Mouse (Mus musculus) embryo, embryonic 10.5 days (tissue): Measurements from ENCODE around the gene Otof.

Source experiments
- DNase-seq: peaks from one replicate; pipeline ENCODE4 v3.0.0-alpha.2; 2015; ENCODE audit warnings: low spot score

Gene Otof

DNA sequence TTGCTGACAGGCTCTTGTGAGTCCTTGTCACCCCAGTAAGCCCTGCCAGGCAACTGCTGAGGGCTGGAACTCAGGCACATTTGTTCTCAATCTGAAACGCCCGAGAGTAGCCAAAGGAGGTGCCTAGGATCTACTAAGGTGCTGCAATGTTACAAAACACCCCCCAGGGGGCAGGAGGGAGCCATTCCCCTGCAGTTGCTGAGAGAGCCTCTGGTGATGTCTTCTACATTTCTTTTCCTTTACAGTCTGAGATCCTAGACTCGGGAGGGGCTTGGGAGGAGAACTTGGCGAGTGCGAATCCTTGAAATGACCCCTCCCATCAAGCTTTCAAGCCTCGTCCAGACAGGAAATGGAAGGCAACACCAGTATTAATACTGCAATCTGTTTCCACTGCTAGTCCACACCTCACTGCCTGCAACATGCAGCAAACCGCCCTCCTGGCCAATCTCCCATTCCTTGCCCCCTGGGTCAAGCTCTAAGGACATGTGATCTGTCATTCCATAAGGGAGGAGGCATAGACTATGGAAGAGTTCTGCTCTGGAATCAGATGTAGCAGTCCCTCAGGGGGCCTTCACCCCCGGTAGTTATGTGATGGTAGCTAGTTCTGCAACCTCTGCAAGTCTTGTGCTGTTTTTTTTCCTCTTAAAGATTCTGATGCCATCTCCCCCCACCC, 38.0 kb downstream of the Otof start:
- peak; percentile 76 for DNase-seq

DNA sequence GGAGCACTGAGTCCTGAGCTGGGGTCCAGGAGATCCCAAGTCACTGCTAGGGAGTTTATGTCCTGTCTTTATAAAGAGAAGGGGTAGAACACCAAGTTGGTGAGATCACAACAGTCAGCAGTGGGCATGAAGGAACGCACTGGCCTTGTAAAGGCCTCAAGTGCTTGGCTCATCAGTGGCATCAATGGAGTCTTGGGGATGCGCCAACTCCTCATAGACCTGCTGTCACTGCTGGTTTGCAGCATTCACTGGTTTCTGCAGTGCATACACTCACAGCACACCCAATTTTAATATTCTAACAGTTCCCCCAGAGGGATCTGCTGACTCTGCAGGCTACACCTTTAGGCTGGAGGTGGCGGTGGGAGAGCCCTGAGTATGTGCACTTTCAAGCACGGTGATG, 38.6 kb downstream of the Otof start:
- no peak for DNase-seq

DNA sequence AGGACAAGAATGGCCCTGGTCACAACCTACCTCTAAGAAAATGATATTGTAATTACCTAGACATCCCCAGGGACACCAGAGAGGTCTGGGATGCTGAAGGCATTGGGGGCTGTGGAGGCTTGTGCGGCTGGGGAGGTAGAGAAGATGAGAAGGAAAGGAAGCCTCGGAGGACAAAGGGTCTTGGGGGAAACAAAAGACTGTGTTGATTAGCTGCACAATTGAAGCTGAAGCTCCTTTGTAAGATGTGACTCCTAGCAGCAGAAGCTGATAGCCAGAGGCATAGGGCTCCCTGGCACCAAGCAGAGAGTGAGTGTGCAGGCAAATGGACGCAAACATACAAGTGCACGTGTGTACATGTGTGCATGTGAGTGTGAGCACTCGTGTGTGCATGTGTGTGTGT, 45.1 kb downstream of the Otof start:
- no peak for DNase-seq

- no peak for DNase-seq
Measured at GRCm38 (mm10) chr5:30415876-30416275, 45.9 kb downstream of the Otof start.

DNA sequence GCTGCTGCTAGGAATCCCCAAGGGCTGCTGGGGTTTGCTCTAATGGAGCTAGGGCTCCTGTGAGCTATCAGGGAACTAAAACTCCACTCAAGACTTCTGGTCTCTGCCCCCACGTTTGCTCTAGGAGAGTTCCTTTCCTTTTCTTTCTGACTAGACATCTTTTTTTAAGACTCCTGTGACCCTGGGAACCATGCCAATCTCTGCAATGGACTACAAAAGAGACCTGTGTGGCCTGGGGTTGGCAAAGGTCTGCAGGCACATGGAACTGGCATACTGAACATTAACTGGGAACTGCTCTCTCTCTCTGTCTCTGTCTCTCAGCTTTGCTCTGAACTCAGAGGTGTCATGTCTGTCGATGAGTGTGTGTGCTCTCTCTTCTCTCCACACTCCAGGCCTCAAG, 46.4 kb downstream of the Otof start:
- DNase-seq, result no peak

GRCm38 (mm10) chr5:30411524-30411923, 50.2 kb downstream of the Otof start:
- no peak for DNase-seq

DNA sequence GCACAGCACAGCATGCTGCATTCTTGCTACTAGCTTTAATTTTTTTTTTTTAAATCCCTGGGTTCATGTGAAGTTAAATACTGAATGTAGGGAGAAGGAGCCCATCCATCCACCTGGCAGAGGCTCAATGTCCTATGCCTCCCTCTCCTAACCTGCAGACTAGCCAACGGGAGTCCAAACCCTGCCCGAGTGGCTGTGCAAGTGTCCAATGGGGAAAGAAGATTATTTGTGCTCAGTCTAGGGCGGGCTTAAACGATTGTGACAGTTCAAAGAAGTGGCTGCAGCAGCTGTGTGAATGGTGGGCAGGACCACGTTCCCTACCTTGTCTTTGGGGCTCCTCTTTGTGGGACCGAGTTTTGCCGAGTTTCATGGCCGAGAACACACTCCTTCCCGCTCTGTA, 54.9 kb downstream of the Otof start:
- DNase-seq, result peak; percentile 46

DNA sequence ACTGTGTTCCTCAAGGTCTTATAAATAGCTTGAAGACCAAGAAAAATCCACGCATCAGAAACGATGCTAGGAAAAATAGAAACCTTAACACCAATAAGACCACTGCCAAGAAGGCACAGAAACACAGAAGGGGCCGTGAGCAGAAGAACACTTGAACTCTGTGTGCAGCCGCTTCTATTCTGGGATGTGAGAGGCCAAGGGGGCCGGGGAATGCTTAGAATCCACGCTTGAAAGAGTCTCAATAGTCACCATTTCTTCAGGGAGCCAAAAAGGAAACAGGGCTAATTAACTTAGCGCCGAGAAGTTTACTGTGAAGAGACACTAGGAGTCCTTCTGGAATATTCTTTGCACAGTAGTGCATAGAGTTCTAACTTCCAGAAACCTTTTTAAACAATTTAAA, 60.6 kb downstream of the Otof start:
- peak; percentile 70 for DNase-seq

GRCm38 (mm10) chr5:30400521-30400920, 61.2 kb downstream of the Otof start:
- no peak for DNase-seq

DNA sequence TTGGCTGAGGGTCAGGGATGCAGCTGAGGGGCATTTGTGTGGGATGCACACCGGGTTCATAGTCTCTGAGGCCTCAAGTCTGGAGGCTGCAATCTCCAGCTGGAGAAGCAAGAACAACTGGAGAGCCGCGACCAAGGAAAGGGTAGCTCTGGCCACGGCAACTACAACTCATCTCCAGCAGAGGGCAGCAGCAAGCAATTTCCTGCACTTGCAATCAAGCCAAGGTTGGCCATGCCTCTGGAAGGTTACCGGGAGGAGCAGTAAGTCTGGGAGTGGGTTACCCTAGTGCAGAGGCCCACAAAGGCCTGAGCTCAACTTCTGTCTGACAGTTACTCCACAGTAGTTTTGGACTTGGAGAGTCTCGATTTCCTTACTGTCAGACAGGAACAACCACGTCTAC, 70.3 kb downstream of the Otof start:
- peak; percentile 89 for DNase-seq

GRCm38 (mm10) chr5:30389836-30390235, 71.9 kb downstream of the Otof start:
- DNase-seq, result no peak

- no peak for DNase-seq
Measured at GRCm38 (mm10) chr5:30387726-30388125, 74.0 kb downstream of the Otof start.

GRCm38 (mm10) chr5:30382876-30383275, 78.9 kb downstream of the Otof start:
- peak; percentile 27 for DNase-seq

GRCm38 (mm10) chr5:30369426-30369825, 92.3 kb downstream of the Otof start:
- DNase-seq, result no peak

GRCm38 (mm10) chr5:30367405-30367804, 94.3 kb downstream of the Otof start:
- no peak for DNase-seq

- DNase-seq, result no peak
Measured at GRCm38 (mm10) chr5:30358436-30359099, 103.2 kb downstream of the Otof start.

DNA sequence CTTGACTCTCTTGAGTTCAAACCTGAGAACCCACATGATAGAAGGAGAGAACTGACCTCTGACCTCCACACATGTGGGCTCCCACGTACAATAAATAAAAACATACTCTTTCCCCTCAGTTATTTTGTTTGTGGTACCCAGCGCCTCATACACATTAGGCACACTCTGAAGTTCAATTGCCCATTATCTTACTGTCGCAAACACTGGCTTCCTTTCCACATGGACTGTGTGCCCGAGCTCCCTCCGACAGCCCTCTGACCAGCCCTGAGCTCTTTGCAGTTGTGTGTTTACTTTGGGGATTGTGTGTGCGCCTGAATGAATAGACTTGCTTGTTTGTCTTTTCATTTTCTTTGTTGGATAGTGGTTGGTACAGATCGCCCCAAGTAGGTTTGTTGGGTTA, 105.1 kb downstream of the Otof start:
- DNase-seq, result no peak

DNA sequence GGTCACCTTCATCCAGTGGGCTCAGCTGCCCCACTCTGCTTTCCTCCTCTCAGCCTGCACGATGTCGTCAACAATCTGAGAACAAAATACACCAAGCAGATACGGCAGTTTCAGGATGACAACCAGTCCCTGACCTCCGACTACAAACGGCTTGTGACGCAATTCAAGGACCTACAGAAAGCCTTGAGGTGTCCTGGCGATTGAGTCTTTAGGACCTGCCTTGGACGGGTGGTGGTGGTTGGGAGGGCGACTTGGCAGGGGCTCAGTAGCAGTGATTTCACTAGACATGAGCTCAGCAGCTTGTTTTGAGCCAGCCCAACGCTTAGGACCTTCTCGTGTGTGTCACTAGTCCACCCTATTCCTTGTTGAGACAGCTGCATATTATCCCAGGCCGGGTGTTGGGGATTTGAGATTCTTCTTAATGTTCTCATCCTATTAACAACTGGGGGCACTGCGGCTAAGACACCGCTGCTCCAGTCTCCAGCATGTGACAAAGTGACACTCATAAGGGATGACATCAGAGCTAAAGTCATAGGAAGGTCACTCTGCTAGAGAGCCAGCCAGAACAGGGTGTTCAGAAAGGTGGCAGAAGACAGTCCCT, 106.1 kb downstream of the Otof start:
- no peak for DNase-seq

DNA sequence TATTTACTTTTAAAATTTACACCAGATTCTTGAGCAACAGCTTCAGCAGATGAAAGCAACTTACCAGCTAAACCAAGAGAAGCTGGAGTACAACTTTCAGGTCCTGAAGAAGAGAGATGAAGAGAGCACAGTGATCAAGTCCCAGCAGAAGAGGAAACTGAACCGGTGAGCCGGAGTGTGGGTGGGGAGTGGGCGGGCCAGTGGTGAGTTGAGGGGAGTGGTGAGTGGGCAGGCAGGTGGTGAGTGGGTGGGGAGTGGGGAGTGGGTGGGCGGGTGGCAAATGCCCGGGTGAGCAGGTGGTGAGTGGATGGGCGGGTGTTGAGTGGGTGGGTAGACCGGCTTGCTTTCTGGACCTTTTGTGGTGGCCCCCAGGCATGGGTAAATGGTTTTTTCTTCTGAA, 106.6 kb downstream of the Otof start:
- DNase-seq, result no peak

DNA sequence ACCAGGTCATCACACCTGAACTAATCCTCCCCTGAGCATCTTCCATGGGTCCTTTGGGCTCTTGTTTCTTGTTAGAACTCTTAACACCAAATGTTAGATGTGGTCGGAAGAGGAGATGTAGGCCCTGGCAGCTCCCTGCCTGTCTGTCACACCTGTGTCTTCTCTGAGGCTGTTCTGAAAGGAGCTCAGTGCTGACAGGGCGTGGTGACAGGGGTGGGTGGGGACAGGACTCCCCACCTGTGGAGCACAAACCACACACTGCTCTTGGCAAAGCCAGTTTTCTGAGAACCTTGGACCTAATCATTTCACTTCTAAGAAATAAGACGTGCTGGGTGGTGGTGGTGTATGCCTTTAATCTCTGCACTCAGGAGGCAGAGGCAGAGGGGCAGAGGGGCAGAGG, 108.1 kb downstream of the Otof start:
- DNase-seq, result no peak

- DNase-seq, result no peak
Measured at GRCm38 (mm10) chr5:30343886-30344285, 117.8 kb downstream of the Otof start.

DNA sequence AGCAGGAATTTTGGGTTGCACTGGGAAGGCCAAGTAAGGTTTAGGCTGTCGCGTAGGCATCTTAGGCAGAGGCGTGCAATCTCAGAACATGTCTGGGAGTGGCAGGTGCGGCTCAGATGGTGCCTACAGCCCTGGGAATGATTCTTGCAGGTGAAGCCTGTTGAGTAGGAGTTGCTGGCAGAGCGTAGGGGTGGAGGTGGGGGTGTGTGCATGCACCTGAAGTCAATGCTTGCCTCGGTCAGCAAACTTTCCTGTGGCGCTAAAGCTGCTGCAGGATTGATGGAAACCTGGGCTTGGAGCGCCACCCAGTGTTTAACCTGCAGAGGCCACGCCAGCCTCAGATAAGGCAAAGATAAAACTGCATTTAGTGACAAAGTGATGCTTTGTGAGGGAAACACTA, 118.6 kb downstream of the Otof start:
- DNase-seq, result peak; percentile 85

DNA sequence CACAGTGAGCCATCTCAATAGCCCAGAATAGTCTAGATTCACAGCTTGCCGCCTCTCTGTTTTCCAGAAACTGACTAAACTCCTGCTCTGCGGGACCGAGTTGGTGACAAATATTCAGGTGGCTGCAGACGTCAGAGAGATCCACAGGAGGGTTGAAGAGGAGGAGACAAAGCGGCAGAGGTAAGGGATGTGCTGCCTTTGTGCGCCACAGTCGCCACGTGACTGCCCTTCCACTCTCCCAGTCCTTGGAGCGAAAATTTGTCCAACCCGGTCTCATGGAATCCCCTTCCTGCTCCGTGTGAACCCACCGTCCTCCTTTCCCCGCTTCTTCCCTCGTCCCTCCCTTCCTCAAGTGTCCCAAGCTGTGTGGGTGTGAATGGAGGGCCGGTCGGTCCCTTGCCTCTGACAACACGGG, 119.1 kb downstream of the Otof start:
- no peak for DNase-seq
